Mouse (Mus musculus) embryonic facial prominence, embryonic 11.5 days (tissue): ENCODE measurements around the gene 3100002H09Rik. TPM values are rescaled to one million over a fixed set of nuclear protein-coding genes. Genes with fewer than 3 reads are reported as not detected.

Experiments used
- ATAC-seq: fragments of 200-750 bp; cut with Nextera tagmentation; replicated peaks from 2 replicates; pipeline ENCODE4 v1.8.0; 2017; ENCODE audit warnings: low read depth; ENCODE audit not compliant: insufficient number of reproducible peaks, low FRiP score, low TSS enrichment
- DNase-seq: peaks from one replicate; pipeline ENCODE4 v3.0.0-alpha.2; 2015; ENCODE audit warnings: low spot score
- H3K27ac ChIP-seq: fragments of 300-500 bp; sonication (generic); replicated peaks from 2 replicates; pipeline ENCODE4 v1.5.1; 2014; ENCODE audit warnings: mild to moderate bottlenecking, low read depth, low read length, control low read depth
- H3K27me3 ChIP-seq: fragments of 300-500 bp; sonication (generic); 2 replicates; pipeline ENCODE4 v1.6.1; 2014; ENCODE audit warnings: mild to moderate bottlenecking, low read length, moderate library complexity, mixed read lengths; ENCODE audit not compliant: control insufficient read depth, insufficient read depth
- H3K36me3 ChIP-seq: fragments of 300-500 bp; sonication (generic); replicated peaks from 2 replicates; pipeline ENCODE4 v1.6.1; 2014; ENCODE audit warnings: low read depth, mild to moderate bottlenecking, low read length, moderate library complexity, mixed read lengths; ENCODE audit not compliant: control insufficient read depth, insufficient read depth
- H3K4me1 ChIP-seq: fragments of 300-500 bp; sonication (generic); 2 replicates; pipeline ENCODE4 v1.6.1; 2014; ENCODE audit warnings: low read length, mixed read lengths; ENCODE audit not compliant: control insufficient read depth, insufficient read depth
- H3K4me2 ChIP-seq: fragments of 300-500 bp; sonication (generic); 2 replicates; pipeline ENCODE4 v1.6.1; 2014; ENCODE audit warnings: low read depth, mild to moderate bottlenecking, control low read depth, low read length, moderate library complexity
- H3K4me3 ChIP-seq: fragments of 300-500 bp; sonication (generic); 2 replicates; pipeline ENCODE4 v1.5.1; 2014; ENCODE audit warnings: low read depth, low read length, control low read depth
- H3K9ac ChIP-seq: fragments of 300-500 bp; sonication (generic); replicated peaks from 2 replicates; pipeline ENCODE4 v1.6.1; 2014; ENCODE audit warnings: mild to moderate bottlenecking, control low read depth, low read length
- H3K9me3 ChIP-seq: fragments of 300-500 bp; sonication (generic); replicated peaks from 2 replicates; pipeline ENCODE4 v1.6.1; 2016; ENCODE audit warnings: mild to moderate bottlenecking, low read length, inconsistent platforms, mixed read lengths; ENCODE audit not compliant: control insufficient read depth
- WGBS: fragments of 180-500 bp; shearing (Covaris S2); extraction: QIAGEN DNeasy Blood & Tissue Kit; methylation state at CpG from one replicate; pipeline ENCODE4 v1.1.7; 2014; 5-methylcytosine and 5-hydroxymethylcytosine counted together
- polyA plus RNA-seq: library from polyadenylated mRNA; unstranded; fragments of >200 nt; fragmentation: Nextera tagmentation; extraction: Ambion mirVana; gene quantifications from 2 replicates; pipeline ENCODE4 v1.2.1, GENCODE M21; 2014

3100002H09Rik gene
- polyA plus RNA-seq, 1 experiment from 2014 or later = not detected

DNA sequence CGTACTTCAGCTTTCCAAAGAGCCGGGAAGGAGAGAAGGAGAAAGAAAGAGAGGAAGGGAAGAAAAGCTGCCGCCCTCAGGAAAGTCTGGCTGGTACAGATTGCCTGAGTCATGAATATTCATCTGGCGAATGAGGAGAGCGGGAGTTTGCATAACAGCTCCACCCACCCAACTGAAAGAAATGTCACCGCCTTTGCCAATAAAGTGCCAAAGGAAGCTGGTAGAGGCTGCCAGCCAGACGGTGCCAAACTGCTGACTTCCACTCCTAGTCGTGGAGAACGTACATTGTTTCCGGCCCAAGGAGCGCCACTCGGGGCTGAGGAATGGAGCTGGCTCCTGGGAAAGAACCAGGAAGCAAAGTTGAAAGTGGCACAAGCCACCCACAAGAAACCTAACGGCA, 15.7 kb downstream of the 3100002H09Rik start:
- Histone ChIP-seq H3K27me3 (no peaks in the 10 kb centered on the region), H3K36me3 (no peaks in the 10 kb centered on the region), H3K4me2 (no peak overlapping the region), H3K27ac (no peak overlapping the region), H3K4me1 (no peaks in the 10 kb centered on the region), H3K9me3 (no peaks in the 10 kb centered on the region), H3K9ac (no peak overlapping the region), H3K4me3 (no peak overlapping the region)
- ATAC-seq (no peak), DNase-seq (no peak)
- WGBS = 49% methylated on average over 13 of the region's 13 CpGs

- no peaks in the 10 kb centered on the region for H3K27me3 ChIP-seq
- no peak for ATAC-seq
- H3K9ac ChIP-seq = no peak overlapping the region
- H3K4me3 ChIP-seq = no peak overlapping the region
- H3K27ac ChIP-seq = no peak overlapping the region
- no peaks in the 10 kb centered on the region for H3K9me3 ChIP-seq
- WGBS = 58% methylated on average over 9 of the region's 9 CpGs
- H3K4me2 ChIP-seq = no peak overlapping the region
- no peak for DNase-seq
- H3K36me3 ChIP-seq = no peaks in the 10 kb centered on the region
- H3K4me1 ChIP-seq = no peaks in the 10 kb centered on the region
These were observed 16.9 kb downstream of the 3100002H09Rik start for GRCm38 (mm10) chr4:124593691-124594090.

- ATAC-seq (no peak), DNase-seq (no peak)
- Histone ChIP-seq H3K36me3 (no peaks in the 10 kb centered on the region), H3K27me3 (no peaks in the 10 kb centered on the region), H3K27ac (no peak overlapping the region), H3K4me3 (no peak overlapping the region), H3K4me2 (no peak overlapping the region), H3K9me3 (no peaks in the 10 kb centered on the region), H3K9ac (no peak overlapping the region), H3K4me1 (no peaks in the 10 kb centered on the region)
These were observed 17.4 kb downstream of the 3100002H09Rik start for GRCm38 (mm10) chr4:124593210-124593609.

GRCm38 (mm10) chr4:124592241-124592640, 18.4 kb downstream of the 3100002H09Rik start:
- no peak overlapping the region for H3K4me2 ChIP-seq
- H3K4me1 ChIP-seq = no peaks in the 10 kb centered on the region
- no peak overlapping the region for H3K4me3 ChIP-seq
- H3K27me3 ChIP-seq = no peaks in the 10 kb centered on the region
- no peak overlapping the region for H3K27ac ChIP-seq
- no peaks in the 10 kb centered on the region for H3K9me3 ChIP-seq
- no peak overlapping the region for H3K9ac ChIP-seq
- 91% methylated on average over 5 of the region's 5 CpGs for WGBS
- DNase-seq = no peak
- no peaks in the 10 kb centered on the region for H3K36me3 ChIP-seq
- ATAC-seq = no peak

DNA sequence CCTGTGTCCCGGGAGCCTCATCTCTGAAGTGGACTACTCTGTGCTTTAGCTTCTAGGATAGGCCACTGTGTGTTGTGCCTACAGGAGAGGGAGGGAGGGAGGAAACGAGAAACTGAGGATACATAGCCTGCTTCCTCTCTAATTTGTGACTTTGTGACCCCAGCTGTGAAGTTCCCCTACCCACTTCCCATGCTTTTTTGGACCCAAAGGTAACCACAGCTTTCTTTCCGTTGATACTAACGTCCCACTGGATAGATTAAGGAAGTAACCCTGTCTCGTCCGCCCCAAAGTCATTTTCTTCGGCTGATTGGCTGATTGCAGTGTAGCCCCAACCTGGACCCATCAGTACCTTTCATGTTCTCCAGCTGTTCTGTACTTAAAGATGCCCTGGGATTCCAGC, 29.9 kb downstream of the 3100002H09Rik start:
- no peak overlapping the region for H3K27ac ChIP-seq
- 81% methylated on average over 7 of the region's 7 CpGs for WGBS
- no peak for DNase-seq
- H3K4me3 ChIP-seq = no peak overlapping the region
- no peak overlapping the region for H3K9ac ChIP-seq
- no peak overlapping the region for H3K4me2 ChIP-seq
- H3K4me1 ChIP-seq = no peaks in the 10 kb centered on the region
- no peaks in the 10 kb centered on the region for H3K9me3 ChIP-seq
- ATAC-seq = no peak
- H3K27me3 ChIP-seq = peaks cover 8% of the 10 kb centered on the region
- H3K36me3 ChIP-seq = no peaks in the 10 kb centered on the region

DNA sequence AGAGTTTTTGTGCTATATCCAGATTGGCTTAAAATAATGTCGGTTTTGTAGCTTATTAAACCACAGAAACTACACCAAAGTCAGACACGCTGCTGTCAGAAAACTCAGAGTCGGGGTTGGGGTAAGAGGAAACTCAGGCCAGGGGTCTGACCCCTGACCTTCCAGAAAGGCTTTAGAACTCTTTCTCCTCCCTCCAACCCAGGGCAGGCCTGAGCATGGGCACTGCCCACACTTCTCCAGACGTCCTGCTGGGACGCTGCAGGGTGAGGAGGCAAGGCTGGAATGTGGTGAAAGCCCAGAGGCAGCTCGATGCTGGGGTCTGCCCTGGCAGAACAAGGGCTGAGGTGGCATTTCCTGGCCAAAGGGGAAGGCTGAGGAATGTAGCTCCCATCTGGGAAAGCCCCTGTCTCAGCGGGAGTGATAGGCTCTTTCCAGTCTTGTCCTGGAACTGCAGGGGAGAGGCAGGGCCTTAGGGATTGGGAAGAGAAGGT, 34.6 kb downstream of the 3100002H09Rik start:
- Histone ChIP-seq H3K4me2 (peak overlapping the region; percentile 88), H3K27ac (no peak overlapping the region), H3K4me3 (peak overlapping the region; percentile 44; the same call in 1 of the 2 replicates), H3K4me1 (no peaks in the 10 kb centered on the region; the same call in 1 of the 2 replicates), H3K9ac (no peak overlapping the region), H3K27me3 (peaks cover 21% of the 10 kb centered on the region), H3K36me3 (no peaks in the 10 kb centered on the region), H3K9me3 (no peaks in the 10 kb centered on the region)
- ATAC-seq (no peak), DNase-seq (peak; percentile 8)
- 2% methylated on average over 7 of the region's 7 CpGs for WGBS

DNA sequence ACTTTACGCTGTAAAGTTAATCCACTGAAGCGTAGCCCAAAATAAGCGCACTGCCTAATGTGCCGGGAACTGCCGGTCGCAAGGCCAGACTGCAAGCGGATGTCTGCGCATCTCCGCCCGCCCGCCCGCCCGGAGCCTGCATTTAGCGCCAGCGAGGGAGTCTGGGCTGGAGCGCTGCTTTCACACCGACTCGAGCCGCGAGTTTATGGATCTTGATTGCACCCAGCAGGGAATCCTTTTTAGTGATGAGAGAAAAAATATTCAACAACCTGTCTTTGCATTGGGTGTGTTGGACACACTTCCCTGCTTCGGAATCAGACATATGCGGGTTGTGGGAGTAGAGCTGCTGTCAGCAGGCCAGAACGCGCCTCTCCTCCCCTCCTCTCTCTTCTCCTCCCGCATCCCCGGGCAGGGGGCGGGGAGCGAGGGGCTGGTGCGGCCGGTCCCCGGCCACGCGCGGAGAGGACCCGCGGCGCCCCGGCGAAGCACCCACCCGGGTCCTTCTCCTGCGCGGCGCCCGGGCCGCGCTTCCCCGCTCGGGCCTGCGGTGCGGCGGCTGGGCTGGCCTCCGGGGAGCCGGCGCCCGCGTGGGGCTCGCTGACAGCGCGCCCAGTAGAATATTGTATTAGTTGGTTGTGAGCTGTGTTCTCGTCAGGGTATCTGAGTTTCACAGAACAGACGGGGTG, 35.2 kb downstream of the 3100002H09Rik start:
- DNase-seq (peak; percentile 42), ATAC-seq (0 out of 2 replicates have a peak, but pooled peaks have one; percentile 19)
- H3K27ac ChIP-seq = no peak overlapping the region
- under 1% methylated on average over 61 of the region's 61 CpGs for WGBS
- H3K4me1 ChIP-seq = no peaks in the 10 kb centered on the region; the same call in 1 of the 2 replicates
- H3K4me2 ChIP-seq = peak overlapping the region; percentile 88
- H3K36me3 ChIP-seq = no peaks in the 10 kb centered on the region
- peak overlapping the region; percentile 52 for H3K9ac ChIP-seq
- no peaks in the 10 kb centered on the region for H3K9me3 ChIP-seq
- H3K4me3 ChIP-seq = peak overlapping the region; percentile 44
- H3K27me3 ChIP-seq = peaks cover 21% of the 10 kb centered on the region

DNA sequence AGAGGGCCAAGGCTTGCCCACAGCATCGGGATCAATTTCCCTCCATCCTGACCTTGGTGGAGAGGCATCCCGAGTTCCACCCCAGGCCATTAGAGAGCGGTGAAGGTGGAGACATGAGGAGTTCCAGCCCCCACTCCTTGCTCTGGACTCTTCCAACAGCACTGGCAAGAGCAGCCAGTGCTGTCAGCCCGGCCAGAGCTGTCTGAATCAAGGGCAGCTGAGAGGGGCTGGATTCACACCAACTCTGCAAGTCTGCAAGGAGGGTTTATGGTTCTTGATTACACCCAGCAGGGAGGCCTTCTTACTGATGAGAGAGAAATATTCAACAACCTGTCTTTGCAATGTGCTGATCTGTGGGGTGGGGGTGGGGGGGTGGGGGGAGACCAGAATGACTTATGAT, 37.0 kb downstream of the 3100002H09Rik start:
- peaks cover 21% of the 10 kb centered on the region for H3K27me3 ChIP-seq
- no peak for DNase-seq

More for the DNA sequence above, 37.0 kb downstream of the 3100002H09Rik start:
- 58% methylated on average over 4 of the region's 4 CpGs for WGBS
- Histone ChIP-seq H3K4me1 (no peaks in the 10 kb centered on the region; the same call in 1 of the 2 replicates), H3K4me3 (no peak overlapping the region), H3K4me2 (no peak overlapping the region), H3K27ac (no peak overlapping the region), H3K36me3 (no peaks in the 10 kb centered on the region), H3K9ac (no peak overlapping the region), H3K9me3 (no peaks in the 10 kb centered on the region)
- no peak for ATAC-seq
